ENCODE assay signal across 8 mouse cellular contexts in genomic region chr19:12002125-12002524, GRCm38 (mm10). TPM values are rescaled to one million over a fixed set of nuclear protein-coding genes. Genes with fewer than 3 reads are reported as not detected.
DNase-seq lines count a peak whose midpoint lies in the region; ATAC-seq and TF ChIP-seq lines count a peak whose summit lies in the region.

No protein-coding gene starts in this region.

- no peak for TF ChIP-seq POLR2A in embryonic fibroblast, embryonic 13.5 days (IDR thresholded peaks at IDR 0.05; ENCODE audit: low read depth, low read length)

- H3K27ac ChIP-seq in embryonic fibroblast, embryonic 13.5 days (ENCODE audit: insufficient read depth, low read length) = no peak overlapping the region
- H3K27ac ChIP-seq in heart, embryonic 16.5 days (ENCODE audit: low read length) = no peak overlapping the region
- no peak overlapping the region for H3K27ac ChIP-seq in liver, postnatal 0 days (ENCODE audit: low read depth)
- H3K27ac ChIP-seq in neural tube, embryonic 12.5 days = no peak overlapping the region

- no peaks in the 10 kb centered on the region for H3K9me3 ChIP-seq in heart, embryonic 16.5 days (replicated peaks; ENCODE audit: control insufficient read depth, low read length)
- H3K9me3 ChIP-seq in liver, postnatal 0 days (ENCODE audit: low read length) = no peaks in the 10 kb centered on the region
- no peaks in the 10 kb centered on the region for H3K9me3 ChIP-seq in neural tube, embryonic 12.5 days

- 0 out of 2 replicates have a peak overlapping the region, but pooled peaks have one; percentile 5 for H3K4me3 ChIP-seq in embryonic fibroblast, embryonic 13.5 days (ENCODE audit: insufficient read depth, low read length)
- H3K4me3 ChIP-seq in heart, embryonic 16.5 days (ENCODE audit: low read length) = peak overlapping the region; percentile 16; the same call in 1 of the 2 replicates
- H3K4me3 ChIP-seq in liver, postnatal 0 days (ENCODE audit: low read depth, low read length) = no peak overlapping the region
- H3K4me3 ChIP-seq in neural tube, embryonic 12.5 days = peak overlapping the region; percentile 9; the same call in 1 of the 2 replicates

- no peak for TF ChIP-seq CTCF in embryonic fibroblast, embryonic 13.5 days (IDR thresholded peaks at IDR 0.05; ENCODE audit: borderline replicate concordance, insufficient read depth, low read length)
- TF ChIP-seq CTCF in liver, postnatal 0 days (IDR thresholded peaks at IDR 0.05; ENCODE audit: low read depth) = no peak

- peak; percentile 72 to 79 for DNase-seq in CD8-positive naive resting alpha-beta T cell, adult 2 months (ENCODE audit: low read depth in 2 of 2, low spot score in 2 of 2)
- peak; percentile 76 for DNase-seq in adrenal gland, postnatal 14 days
- DNase-seq in kidney, postnatal 10 days = peak; percentile 66
- peak; percentile 75 for DNase-seq in liver, postnatal 0 days
- DNase-seq in thymus, postnatal 36 days = peak; percentile 73 to 74

- 10% methylated on average over 11 of the region's 11 CpGs for WGBS in heart, embryonic 16.5 days
- WGBS in liver, postnatal 0 days (ENCODE audit: insufficient replicate concordance) = 1% methylated on average over 11 of the region's 11 CpGs
- WGBS in neural tube, embryonic 12.5 days = 2% methylated on average over 11 of the region's 11 CpGs

- ATAC-seq in heart, embryonic 16.5 days (replicated peaks; ENCODE audit: extremely low read depth, insufficient read depth, low FRiP score) = peak; percentile 6; the same call in 1 of the 2 replicates
- ATAC-seq in liver, postnatal 0 days = peak; percentile 65
- ATAC-seq in neural tube, embryonic 12.5 days (ENCODE audit: low FRiP score, low read depth) = no peak

- H3K36me3 ChIP-seq in heart, embryonic 16.5 days (ENCODE audit: control insufficient read depth, insufficient read depth) = no peaks in the 10 kb centered on the region
- H3K36me3 ChIP-seq in liver, postnatal 0 days (replicated peaks; ENCODE audit: insufficient read depth, low read length) = no peaks in the 10 kb centered on the region
- H3K36me3 ChIP-seq in neural tube, embryonic 12.5 days = no peaks in the 10 kb centered on the region

- no peak overlapping the region for H3K9ac ChIP-seq in heart, embryonic 16.5 days (ENCODE audit: low read length)
- no peak overlapping the region for H3K9ac ChIP-seq in liver, postnatal 0 days (replicated peaks)
- no peak overlapping the region for H3K9ac ChIP-seq in neural tube, embryonic 12.5 days

- TF ChIP-seq EP300 in liver, postnatal 0 days (IDR thresholded peaks at IDR 0.05; ENCODE audit: low read depth) = 0 out of 2 replicates have a peak, but pooled peaks have one; percentile 13

- no peaks in the 10 kb centered on the region for H3K27me3 ChIP-seq in heart, embryonic 16.5 days (ENCODE audit: control insufficient read depth, insufficient read depth, low read length)
- no peaks in the 10 kb centered on the region for H3K27me3 ChIP-seq in liver, postnatal 0 days (ENCODE audit: insufficient read depth, low read length)
- no peaks in the 10 kb centered on the region for H3K27me3 ChIP-seq in neural tube, embryonic 12.5 days (replicated peaks)

- peaks cover 13% of the 10 kb centered on the region for H3K4me1 ChIP-seq in embryonic fibroblast, embryonic 13.5 days (ENCODE audit: control insufficient read depth, insufficient read depth, low read length)
- peaks cover 17% of the 10 kb centered on the region for H3K4me1 ChIP-seq in heart, embryonic 16.5 days (ENCODE audit: control insufficient read depth, insufficient read depth, low read length)
- peaks cover 8% of the 10 kb centered on the region; the same call in 1 of the 2 replicates for H3K4me1 ChIP-seq in liver, postnatal 0 days (ENCODE audit: insufficient read depth)
- H3K4me1 ChIP-seq in neural tube, embryonic 12.5 days = peaks cover under 1% of the 10 kb centered on the region; the same call in 1 of the 2 replicates

- peak overlapping the region; percentile 40 for H3K4me2 ChIP-seq in heart, embryonic 16.5 days (ENCODE audit: low read depth, low read length)
- peak overlapping the region; percentile 57 for H3K4me2 ChIP-seq in liver, postnatal 0 days (ENCODE audit: low read depth, low read length)
- H3K4me2 ChIP-seq in neural tube, embryonic 12.5 days (replicated peaks) = peak overlapping the region; percentile 44

RNA-seq across cellular contexts. Expression of gene Osbp, which starts 36.4 kb away (rescaled TPM):
- 63.9 and 65.6 TPM in 2 replicates for total RNA-seq in adrenal gland, postnatal 14 days (2021)
- polyA plus RNA-seq in embryonic fibroblast, embryonic 13.5 days (2011; ENCODE audit: insufficient read length, low read depth, missing spikeins) = 49.4 and 54.4 TPM in 2 replicates
- polyA plus RNA-seq in heart, embryonic 16.5 days (2015; fragmentation: Nextera tagmentation; extraction: Ambion mirVana) = 4.4 TPM in 2 replicates
- 2.6 and 2.7 TPM in 2 replicates for polyA plus RNA-seq in liver, postnatal 0 days (2015; fragmentation: Nextera tagmentation; extraction: Ambion mirVana)
- polyA plus RNA-seq in neural tube, embryonic 12.5 days (2016; fragmentation: Nextera tagmentation; extraction: Ambion mirVana) = 5.1 TPM in 2 replicates

RNA-seq across cellular contexts. Expression of gene Olfr1423, which starts 39.0 kb away (rescaled TPM):
- not detected in 2 replicates for total RNA-seq in adrenal gland, postnatal 14 days (2021)
- polyA plus RNA-seq in embryonic fibroblast, embryonic 13.5 days (2011; ENCODE audit: insufficient read length, low read depth, missing spikeins) = not detected in 2 replicates
- not detected in 2 replicates for polyA plus RNA-seq in heart, embryonic 16.5 days (2015; fragmentation: Nextera tagmentation; extraction: Ambion mirVana)
- not detected in 2 replicates for polyA plus RNA-seq in liver, postnatal 0 days (2015; fragmentation: Nextera tagmentation; extraction: Ambion mirVana)
- polyA plus RNA-seq in neural tube, embryonic 12.5 days (2016; fragmentation: Nextera tagmentation; extraction: Ambion mirVana) = not detected in 2 replicates
